Mouse (Mus musculus): ENCODE data around the gene Prkab2.

GRCm38 (mm10) chr3:97661206-97661605 lies 3.2 kb downstream of the Prkab2 start:
- TF ChIP-seq CTCF (IDR thresholded peaks at IDR 0.05; ENCODE audit: borderline replicate concordance, control insufficient read depth, extremely low read depth, insufficient read depth, low read length, poor library complexity): no peak
- TF ChIP-seq POLR2A (IDR thresholded peaks at IDR 0.05; ENCODE audit: control insufficient read depth, extremely low read depth, insufficient read depth, low read length, poor library complexity): no peak

Measured in thymus, adult 2 months (tissue).